Mouse (Mus musculus): ENCODE data around the gene Hist1h2be.
"Not testable (repeated sequence)": the region's sequence is repeated elsewhere in the genome, so short reads cannot be mapped to it uniquely, and the experiment has no call there.

Hist1h2be gene

DNA sequence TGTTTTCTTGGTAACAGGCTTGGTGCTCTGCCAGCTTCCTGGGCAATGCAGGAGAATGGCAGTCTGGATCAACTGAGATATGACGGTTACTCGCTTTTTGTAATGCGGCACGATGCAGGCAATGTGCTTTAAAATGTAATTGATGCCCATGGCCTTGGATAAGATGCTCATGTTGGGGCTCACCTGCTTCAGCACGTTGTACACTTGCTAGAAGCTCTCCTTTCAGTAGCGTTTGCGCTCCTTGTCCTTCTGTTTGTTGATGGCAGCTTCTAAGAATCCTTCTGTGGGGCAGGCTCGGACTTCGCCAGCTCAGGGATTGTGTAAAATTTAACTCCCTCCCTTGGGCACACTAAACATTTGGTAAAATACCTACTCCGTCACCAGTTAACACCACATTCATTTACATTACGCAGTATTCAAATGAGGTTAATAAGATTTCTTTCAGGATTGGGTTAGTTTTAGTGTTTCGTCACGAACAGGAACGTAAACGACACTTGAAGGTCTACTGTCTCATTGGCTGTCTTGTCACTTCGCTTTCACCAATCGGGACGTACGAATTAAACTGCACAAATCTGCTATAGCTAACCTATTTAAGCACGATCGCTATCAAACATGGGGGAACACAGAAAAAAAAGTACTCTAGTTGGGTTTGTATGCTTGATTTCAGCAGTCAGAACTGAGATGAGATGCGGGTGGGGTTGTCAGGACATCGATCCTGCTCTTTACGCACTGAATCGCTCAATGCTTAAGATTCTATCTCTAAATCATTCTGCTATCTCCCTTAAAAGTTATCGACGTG is at the start of gene Hist1h2be:
Gene Hist1h2be (minus strand): TSS at position 392 of the 799 bp plus-strand sequence.
- in situ Hi-C loops (cut with MboI, MseI): no loop called here

DNA sequence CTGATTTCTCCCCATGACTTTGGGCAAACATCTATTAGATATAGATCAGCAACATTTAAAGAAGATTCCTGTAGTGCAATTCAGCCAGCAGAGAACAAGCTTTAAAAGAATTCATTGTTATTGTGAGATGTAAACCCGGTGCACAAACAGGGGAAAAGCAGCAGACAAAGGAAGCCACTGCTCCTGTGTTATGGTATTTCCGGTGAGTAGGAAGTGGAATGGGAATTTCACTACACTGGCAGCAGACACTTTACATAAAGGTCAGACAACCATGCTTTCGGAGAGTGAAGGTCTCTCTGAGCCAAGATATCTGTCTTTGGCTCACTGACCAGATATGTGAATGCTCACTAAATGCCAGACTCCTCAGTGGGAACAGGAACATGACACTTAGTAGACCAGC is 41.6 kb upstream of the Hist1h2be start:
- in situ Hi-C loops (cut with MboI, MseI): loop anchor here (5.0 kb wide), 1 partner anchor 290 kb away; no protein-coding TSS in a partner anchor

DNA sequence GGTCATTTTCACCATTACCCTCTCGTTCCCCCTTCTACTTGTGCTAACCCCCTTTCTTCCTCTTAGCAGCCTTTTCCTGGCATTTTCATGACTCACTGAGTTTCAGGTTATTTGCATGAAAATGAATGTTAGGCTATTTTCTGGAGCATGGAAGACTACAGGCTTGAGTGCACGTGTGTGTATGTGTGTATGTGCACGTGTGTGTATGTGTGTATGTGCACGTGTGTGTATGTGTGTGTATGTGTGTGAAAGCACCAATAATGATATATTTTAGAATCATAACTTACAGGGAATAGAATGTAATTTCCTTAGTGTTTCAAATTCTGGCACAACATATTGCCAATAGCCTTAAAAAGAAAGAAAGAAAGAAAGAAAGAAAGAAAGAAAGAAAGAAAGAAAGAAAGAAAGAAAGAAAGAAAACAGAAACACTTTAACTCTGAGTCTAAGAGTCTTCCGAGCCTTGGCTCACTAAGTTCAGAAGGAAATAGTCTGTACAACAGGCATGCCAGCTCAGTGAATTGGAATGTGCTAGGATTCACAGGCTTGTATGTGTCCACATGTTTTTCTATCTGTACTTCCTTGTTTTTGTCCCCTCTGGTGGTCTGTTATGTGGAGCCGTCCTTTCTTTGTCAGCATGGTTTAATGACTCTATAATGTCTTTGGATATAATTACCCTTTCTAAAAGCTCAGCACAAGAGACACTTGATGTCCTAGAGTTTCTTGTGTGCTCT is 38.9 kb upstream of the Hist1h2be start:
- in situ Hi-C loops (cut with MboI, MseI): loop anchor here (5.0 kb wide), 1 partner anchor 292 kb away; no protein-coding TSS in a partner anchor

DNA sequence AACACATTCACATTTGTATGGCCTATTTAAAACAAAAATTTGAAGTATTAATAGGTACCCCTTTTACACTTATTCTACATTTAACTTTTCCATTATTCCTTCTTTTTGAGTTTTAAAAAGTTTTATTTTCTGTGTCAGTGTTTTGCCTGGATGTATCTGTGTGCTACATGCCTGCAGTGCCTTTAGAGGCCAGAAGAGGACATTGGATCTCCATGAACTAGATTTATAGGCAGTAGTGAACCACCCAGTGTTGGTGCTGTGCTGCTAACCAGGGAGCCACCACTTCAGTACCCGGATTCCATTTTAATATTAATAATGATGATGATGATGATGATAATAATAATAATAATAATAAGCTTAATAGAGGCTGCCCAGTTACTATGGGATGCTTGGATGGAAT is 9.7 kb upstream of the Hist1h2be start:
- in situ Hi-C loops (cut with MboI, MseI): no loop called here

DNA sequence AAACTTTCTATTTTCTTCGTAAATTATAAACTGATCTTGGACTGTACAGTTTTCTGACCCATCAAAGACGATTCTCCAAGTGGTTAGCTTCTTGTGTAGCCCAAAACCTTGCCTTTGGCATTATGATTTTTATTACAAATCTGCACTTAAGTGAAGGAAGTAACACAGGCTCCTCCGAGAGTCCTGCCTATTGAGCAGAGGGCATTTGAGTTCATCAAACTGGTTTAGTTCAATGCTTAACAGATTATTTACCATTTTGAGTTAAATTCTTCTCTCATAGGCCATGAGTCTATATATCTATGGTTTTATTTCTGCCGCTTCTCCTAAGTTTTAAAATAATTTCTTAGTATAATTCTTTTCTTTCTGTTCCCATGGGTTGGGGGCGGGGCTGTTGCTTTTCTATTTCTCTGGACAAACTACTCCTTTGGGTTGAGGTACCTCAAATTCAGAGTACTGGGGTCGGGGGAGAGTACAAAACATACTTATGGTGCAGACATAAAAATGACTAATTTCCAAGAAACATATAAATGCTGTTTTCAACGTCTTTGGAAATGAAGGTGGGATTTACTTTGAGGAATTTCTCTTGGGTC is 2.0 kb upstream of the Hist1h2be start:
- in situ Hi-C loops (cut with MboI, MseI): no loop called here

DNA sequence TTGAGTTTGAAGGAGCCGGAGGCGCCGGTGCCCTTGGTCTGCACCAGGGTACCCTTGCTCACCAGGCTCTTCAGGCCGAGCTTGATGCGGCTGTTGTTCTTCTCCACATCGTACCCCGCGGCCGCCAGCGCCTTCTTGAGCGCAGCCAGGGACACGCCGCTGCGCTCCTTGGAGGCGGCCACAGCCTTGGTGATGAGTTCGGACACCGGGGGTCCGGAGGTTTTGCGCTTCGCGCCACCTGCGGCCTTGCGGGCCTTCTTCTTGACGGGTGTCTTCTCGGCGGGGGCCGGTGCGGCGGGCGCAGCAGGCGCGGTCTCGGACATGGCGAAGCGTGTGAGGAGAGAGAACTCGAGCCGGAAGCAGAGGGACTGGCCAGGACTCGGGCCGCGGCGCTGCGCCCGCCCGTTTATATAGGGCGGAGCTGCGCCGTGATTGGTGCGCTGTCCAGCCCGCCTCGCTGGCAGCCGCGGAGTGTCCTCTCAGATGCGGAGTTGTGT is 1.3 kb upstream of the Hist1h2be start, which contains the start of gene Hist1h1e:
Gene Hist1h1e (minus strand): TSS at position 384 of the 497 bp plus-strand sequence.
- in situ Hi-C loops (cut with MboI, MseI): not testable (repeated sequence)

DNA sequence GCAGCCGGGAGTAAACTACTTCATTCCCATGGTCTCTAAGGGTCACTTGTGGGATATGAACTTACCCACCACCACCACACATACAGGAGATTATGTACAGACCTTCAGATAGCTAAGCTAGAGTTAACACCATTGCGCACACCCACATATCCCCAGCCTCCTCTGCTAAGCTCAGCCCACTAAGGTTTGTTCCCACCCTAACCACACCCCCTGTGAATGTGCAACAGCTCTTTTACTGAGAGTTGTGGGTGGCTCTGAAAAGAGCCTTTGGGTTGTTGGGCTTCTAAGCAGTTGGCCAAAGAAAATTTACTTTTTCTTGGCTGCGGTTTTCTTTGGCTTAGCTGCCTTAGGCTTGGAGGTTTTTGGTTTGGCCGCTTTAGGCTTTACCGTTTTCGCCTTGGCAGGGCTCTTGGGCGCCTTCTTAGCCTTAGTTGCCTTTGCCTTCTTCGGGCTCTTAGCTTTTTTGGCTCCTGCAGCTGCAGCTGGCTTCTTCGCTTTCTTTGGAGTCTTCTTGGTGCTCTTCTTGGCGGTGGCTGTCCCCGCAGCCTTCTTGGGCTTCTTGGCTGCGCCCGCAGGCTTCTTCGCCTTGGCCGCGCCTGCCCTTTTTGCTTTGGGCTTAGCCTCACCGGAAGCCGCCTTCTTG is 729 bp upstream of the Hist1h2be start:
- in situ Hi-C loops (cut with MboI, MseI): no loop called here

DNA sequence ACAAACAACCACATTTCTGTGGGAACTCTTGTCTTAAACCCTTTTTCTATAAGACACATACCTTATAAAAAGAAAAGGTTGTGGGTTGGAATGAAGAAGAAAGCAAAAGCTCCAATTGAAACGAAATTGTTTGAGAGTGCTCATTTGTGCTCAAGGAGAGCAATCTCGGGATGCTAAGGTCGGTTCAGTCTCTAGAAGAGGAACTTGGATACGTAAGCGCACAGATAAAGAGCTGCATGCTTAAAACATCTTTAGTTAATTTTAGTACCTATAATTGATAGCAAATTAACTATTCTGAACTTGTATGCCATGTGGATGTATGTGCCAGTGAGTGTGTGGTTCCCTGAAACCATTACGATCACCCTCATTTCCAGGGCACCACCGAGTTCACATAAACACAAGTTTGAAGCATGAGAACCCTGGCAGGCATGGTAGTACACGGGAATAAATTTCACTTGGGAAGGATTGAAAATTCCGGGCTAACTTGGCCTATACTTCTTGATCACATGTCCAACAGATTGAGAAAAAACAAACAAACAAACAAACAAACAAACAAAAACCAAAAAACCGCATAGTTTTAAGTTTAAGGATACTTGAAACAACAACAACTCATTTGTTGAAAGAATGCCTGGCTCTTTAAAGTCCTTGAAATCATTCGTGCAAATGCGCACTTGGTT is 730 bp downstream of the Hist1h2be start:
- in situ Hi-C loops (cut with MboI, MseI): no loop called here

DNA sequence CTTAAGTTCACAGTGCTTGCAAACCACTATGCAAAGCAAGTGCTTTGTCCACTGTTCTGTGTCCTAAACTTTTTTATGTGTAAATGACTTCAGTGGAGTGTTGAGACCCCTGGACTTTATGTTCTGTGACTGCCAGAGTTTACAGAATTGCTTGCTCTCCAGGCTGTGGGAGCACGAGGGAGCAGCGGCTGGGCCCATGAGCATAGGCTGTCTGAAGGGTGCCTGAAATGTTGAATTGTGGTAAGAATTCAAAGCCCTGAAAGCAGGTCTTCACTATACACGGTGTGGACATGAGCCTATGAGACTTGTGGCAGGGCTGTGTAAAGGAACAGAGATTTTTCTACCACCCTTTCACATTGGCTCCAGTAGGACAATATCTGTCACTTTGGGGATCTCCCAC is 9.3 kb downstream of the Hist1h2be start:
- in situ Hi-C loops (cut with MboI, MseI): no loop called here

DNA sequence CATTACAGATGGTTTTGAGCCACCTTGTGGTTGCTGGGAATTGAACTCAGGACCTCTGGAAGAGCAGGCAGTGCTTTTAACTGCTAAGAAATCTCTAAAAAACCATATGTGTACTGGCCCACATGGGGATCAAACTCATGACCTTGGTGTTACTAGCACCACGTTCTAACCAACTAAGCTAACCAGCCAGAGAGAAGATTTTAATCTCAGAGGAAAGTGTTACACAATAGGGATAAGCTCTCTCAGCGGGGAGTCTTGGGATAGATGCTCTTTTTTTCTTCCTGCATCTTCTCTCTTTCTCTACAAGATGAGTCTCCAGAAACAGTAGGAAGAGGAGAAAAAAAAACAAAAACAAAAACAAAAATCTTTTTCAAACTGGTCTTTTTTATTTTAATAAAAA is 10.5 kb downstream of the Hist1h2be start:
- in situ Hi-C loops (cut with MboI, MseI): no loop called here

DNA sequence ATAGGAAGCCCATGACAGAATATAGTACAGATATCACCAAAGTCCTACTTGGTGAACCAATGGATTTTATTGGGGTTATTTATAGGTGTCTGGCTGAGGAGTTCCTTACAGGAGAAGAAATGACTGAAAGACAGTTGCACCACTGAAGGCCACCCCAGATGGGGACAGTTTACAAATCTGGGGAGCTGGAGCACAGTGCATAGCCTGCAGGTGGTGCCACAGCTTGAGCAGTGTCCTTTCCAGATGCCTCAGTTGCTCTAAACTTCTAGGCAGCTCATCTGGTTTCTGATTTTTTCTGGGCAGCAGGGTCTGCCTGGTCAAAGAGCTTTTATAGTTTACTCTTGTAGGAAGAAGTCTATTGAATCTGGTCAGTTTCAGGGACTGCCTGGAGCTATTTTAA is 11.1 kb downstream of the Hist1h2be start:
- in situ Hi-C loops (cut with MboI, MseI): no loop called here

DNA sequence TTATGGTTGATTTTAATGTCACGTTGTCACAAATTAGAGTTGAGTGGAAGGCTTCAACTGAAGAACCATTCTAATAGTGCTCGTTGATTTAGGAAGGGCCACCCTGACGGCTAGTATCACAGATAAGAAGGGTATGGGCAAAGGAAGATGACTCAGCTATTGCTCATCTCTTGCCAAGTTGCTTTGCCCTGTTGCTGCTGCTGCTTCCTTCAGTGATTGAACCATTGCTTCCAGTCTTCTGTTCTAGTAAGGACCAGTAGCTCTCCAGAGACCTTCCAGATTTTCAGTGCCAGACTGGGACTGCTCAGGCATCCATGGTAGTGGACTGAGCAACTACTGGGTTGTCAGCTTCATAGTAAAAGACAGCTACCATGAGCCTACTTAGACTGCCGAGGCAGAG is 11.7 kb downstream of the Hist1h2be start:
- in situ Hi-C loops (cut with MboI, MseI): no loop called here

DNA sequence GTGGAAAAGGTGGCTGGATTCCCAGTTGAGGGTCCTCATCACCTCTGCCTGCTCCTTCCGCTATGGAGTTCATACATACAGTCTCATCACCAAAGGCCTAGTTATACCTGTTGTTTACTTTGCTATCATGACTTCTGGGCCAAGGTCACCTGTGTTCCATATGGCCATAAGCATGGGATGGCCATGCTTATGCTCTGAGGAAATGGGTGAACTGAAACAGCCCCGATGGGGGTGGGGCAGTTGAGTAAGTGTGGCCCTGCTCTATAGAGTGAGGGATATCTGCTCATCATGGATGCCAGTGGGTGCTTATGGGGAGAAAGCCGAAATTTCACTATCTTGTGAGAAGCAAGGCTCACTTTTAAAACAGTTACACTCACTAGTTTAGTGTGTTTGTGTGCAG is 15.9 kb downstream of the Hist1h2be start:
- in situ Hi-C loops (cut with MboI, MseI): no loop called here

DNA sequence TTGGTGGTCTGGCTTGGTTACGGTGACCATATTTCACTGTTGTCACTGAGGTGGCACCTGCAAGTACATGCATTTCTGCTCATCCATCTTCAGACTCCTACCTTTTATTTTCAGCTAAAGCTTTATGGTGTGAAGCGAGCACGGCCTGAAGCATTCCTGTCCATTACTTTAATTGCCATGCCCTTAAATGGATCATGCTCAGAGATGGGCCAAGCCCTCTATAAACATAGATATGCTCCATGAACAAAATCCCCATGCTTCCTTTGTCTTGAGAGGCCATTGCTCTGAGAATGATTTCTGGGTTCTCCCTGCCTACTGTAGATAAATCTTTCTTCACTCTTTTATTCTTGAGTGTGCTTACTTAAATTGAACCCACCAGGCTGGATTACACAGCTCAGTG is 16.5 kb downstream of the Hist1h2be start:
- in situ Hi-C loops (cut with MboI, MseI): no loop called here

DNA sequence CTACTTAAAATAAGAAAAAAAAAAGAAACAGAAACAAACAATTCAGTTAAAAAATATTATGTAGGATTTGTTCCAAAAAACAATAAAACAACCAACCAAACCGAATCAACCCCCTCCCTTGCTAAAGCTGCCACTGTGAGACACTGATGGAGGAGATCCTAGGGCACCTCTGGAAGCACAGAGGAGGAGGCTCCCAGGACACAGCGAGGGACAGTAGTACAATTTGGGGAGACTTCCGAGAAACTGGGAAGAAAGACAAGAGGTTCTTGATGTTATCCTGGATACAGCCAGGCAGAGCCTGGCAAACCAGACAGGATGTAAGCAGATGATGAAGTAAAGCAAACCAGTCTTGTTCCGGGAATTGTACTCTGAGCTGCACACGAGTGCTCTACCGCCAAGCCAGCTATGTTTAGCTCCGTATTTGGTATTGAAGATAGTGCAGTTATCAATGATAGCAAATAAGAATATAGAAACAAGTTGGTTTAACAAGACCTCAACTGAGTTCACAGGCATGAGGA is 17.7 kb downstream of the Hist1h2be start:
- in situ Hi-C loops (cut with MboI, MseI): no loop called here

DNA sequence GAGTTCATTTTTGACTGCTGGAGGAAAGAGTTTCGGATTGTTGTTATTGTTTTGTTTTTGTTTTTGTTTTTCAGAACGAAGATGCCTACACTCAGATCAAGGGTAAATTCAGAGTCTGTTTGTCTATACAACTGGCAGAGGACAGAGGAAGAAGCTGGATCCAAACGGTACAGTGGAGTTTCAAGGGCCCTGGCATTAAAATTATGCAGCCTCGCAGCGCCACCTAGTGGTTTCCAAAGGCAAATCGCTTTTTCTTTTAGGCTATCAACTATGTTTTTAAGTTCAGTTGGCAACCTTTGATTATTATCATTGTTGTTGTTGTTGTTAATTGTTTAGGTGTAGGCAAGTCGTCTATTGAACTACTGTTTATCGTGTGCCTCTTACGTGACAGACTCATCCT is 23.0 kb downstream of the Hist1h2be start:
- in situ Hi-C loops (cut with MboI, MseI): no loop called here

DNA sequence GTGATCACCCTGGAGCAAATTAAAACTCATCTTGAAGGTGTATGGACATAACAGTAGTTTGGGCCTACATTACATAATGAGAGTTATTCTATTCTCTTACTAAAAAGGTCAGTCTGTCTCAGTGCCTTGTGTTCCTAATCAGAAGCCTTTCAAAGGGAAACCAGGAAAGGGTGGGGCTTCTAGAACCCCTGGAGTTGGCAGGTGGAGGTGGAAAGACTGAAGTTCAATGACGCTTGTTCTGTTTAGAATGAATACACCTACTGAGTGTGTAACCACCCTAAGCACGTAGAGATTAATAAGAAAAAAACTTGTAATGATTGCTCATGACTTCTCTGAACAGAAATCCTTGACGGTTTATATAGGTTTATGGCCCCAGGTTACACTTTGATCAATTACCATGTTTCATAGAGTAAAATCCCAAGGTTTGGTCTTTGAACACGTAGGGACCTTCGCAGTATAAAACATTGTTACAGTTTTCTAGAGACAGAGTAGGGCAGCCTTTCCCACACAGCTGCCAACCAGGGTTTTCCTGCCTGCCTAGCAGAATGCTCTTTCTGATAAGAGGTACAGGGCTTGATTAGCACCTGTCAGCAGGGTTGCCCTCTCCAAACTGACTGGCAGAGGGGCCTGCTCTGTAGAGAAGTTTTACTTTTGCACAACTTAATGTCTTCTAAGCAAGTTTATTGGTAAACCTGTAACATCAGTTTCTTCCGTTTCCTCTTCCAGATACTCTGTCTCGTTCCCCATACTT is 25.1 kb downstream of the Hist1h2be start:
- in situ Hi-C loops (cut with MboI, MseI): no loop called here

DNA sequence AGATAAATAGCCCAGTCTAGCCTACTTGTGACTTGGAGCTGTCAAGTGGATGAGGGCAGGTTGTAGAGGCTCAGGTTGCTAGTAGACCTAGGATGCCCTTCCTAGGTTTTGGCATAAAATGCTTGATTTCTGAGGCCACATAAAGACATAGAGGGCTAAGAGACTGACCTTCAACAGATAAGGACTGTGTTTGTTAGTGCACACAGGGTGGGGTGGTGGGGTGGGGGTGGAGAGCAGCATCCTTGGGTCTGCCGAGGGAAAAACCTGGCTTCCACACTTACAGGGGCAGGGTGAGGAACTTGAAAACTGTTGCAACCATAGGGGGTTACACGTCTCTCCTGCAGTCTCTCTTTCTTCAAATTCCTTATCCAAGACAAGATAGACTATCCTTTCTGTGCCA is 25.7 kb downstream of the Hist1h2be start:
- in situ Hi-C loops (cut with MboI, MseI): no loop called here

DNA sequence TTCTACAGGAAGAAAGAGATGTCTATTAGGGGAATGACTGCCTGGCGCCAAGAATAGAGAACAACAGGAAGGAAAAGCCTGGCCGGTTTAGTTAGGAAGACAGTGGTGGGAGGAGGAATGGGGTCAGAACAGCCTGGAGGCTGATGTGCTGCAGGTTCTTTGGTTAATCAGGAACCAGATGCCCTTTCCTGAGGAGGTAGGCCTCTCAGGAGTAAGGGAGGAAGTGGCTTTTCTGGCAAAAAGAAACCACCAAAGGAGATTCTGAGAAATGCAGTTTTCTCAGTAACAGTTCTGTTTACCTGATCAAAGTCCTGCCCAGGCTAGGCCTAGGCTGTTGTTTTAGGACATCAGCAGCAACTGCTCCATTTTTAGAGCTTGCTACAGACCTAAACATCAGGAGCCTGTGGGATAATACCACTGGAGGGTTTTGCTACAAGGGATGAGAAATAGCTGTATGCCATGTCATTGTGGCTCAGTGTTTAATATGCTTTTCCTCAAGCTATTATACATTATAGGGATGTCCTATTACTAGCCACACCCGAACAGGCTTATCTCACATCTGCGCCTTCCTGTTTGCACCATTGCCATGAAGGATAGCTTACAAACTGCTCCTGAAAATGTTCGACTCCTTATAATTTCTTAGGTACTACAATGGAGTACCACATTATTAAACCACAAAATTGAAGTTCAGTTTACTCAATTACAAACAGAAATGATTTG is 27.7 kb downstream of the Hist1h2be start:
- in situ Hi-C loops (cut with MboI, MseI): no loop called here

DNA sequence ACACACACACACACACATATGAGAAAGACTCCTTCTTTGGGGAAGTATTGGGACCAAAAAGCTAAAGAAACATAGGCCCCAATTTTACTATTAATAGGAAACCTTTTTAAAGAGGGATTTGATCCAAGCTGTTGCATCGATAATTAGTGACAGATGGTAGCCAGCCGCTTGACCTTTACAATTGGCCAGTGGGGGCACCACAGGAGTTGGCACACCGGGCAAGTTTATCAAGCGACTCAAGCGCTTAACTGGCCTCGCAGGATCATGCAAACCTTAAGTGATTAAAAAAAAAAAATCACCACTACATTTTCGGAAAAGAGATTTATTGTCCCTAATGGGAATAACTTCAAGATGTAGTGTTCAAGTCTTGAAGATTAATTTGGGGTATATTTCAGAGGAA is 28.3 kb downstream of the Hist1h2be start:
- in situ Hi-C loops (cut with MboI, MseI): no loop called here

Data from T-helper 2 cell (primary cell).